21 mouse cellular contexts compared by ENCODE assay signal in the genomic region with DNA sequence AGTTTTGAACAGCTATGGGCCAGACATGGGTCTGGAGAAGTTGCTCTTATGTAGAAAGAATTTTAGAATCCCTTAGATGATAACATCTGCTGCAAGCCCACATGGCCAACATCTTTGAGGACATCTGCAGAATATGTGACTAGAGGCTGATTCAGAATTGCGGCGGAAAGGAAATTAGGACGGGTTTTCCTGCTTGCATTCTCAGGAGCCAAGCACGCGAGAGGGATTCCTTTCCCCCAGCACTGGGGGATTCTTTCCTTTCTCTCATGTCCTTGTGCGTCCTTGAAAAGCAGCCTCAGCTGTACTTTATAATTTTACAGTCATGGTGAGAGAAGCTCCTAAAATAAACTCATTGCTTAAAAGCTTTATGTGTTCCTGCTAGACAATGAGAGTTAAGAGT.
"Had no signal": no experiment of that assay in that cellular context is flagged by ENCODE, and none has a peak within 500 bp of the region (broad histone marks: within the 10 kb centered on the region; RNA-seq: fewer than 3 reads in every experiment).

No protein-coding gene starts in this region.

- H3K9me3 ChIP-seq: limb, embryonic 10.5 days; limb, embryonic 13.5 days; liver, embryonic 12.5 days; liver, embryonic 15.5 days; lung, embryonic 15.5 days; megakaryocyte, embryonic 14.5 days; midbrain, embryonic 12.5 days had no signal

- DNase-seq: kidney, adult 18-20 months; kidney, adult 9 months; kidney, postnatal 14 days; kidney, postnatal 4 days; layer of hippocampus, adult 9-11 months; liver; lung, adult 18-20 months; lung, postnatal 10 days; lung, postnatal 36 days; right cerebral cortex, postnatal 25 days; spleen, adult 18-20 months; thymus, adult 18-20 months; thymus, postnatal 14 days; thymus, postnatal 4 days had no signal

- H3K4me3 ChIP-seq: limb, embryonic 10.5 days; limb, embryonic 13.5 days; liver, embryonic 12.5 days; liver, embryonic 15.5 days; lung, embryonic 15.5 days; megakaryocyte, embryonic 14.5 days; midbrain, embryonic 12.5 days had no signal

- H3K4me2 ChIP-seq: limb, embryonic 13.5 days; liver, embryonic 12.5 days; liver, embryonic 15.5 days; lung, embryonic 15.5 days; midbrain, embryonic 12.5 days had no signal

- ATAC-seq: liver, embryonic 12.5 days had no signal

- H3K4me1 ChIP-seq: liver, embryonic 12.5 days; liver, embryonic 15.5 days had no signal

- H3K36me3 ChIP-seq: liver, embryonic 12.5 days; liver, embryonic 15.5 days; lung, embryonic 15.5 days; midbrain, embryonic 12.5 days had no signal

- H3K9ac ChIP-seq: limb, embryonic 13.5 days; liver, embryonic 12.5 days; liver, embryonic 15.5 days; lung, embryonic 15.5 days; midbrain, embryonic 12.5 days had no signal

- H3K27ac ChIP-seq: limb, embryonic 10.5 days; limb, embryonic 13.5 days; liver, embryonic 12.5 days; liver, embryonic 15.5 days had no signal

- H3K27me3 ChIP-seq: limb, embryonic 13.5 days; liver, embryonic 12.5 days; liver, embryonic 15.5 days; lung, embryonic 15.5 days; megakaryocyte, embryonic 14.5 days had no signal
